Mouse (Mus musculus): Measurements from ENCODE around the gene Irf5. TPM values are rescaled to one million over a fixed set of nuclear protein-coding genes. Genes with fewer than 3 reads are reported as not detected.

Irf5 gene
- 2.0 TPM in 2 replicates for polyA plus RNA-seq (2012; rRNA removed)

- WGBS: under 1% methylated on average over 96 of the region's 96 CpGs
- TF ChIP-seq POLR2A (IDR thresholded peaks at IDR 0.05; ENCODE audit: borderline replicate concordance, insufficient read depth, low read length) (no peak), CTCF (IDR thresholded peaks at IDR 0.05; ENCODE audit: borderline replicate concordance, insufficient read depth, low read depth, low read length) (no peak)
- Histone ChIP-seq H3K4me3 (replicated peaks; ENCODE audit: insufficient read depth, low read depth, low read length) (peak within 1 kb of the TSS; percentile 41), H3K4me1 (ENCODE audit: control insufficient read depth, insufficient read depth, low read length) (0 out of 2 replicates have a peak, but pooled peaks cover 3% of the 10 kb centered on the region), H3K27me3 (ENCODE audit: control insufficient read depth, insufficient read depth, low read length) (peaks cover 7% of the 10 kb centered on the region; the same call in 1 of the 2 replicates), H3K27ac (ENCODE audit: insufficient read depth, low read length) (no peak within 1 kb of the TSS)
- peak in 1 of 2 experiments; percentile 25 for DNase-seq
Measured at GRCm38 (mm10) chr6:29526281-29527251, at the start of gene Irf5. Gene Irf5 (plus strand): TSS chr6:29526625.

GRCm38 (mm10) chr6:29482691-29483090 lies 43.7 kb upstream of the Irf5 start:
- Histone ChIP-seq H3K4me1 (ENCODE audit: control insufficient read depth, insufficient read depth, low read length) (no peaks in the 10 kb centered on the region), H3K27ac (ENCODE audit: insufficient read depth, low read length) (no peak overlapping the region), H3K4me3 (replicated peaks; ENCODE audit: insufficient read depth, low read depth, low read length) (no peak overlapping the region), H3K27me3 (ENCODE audit: control insufficient read depth, insufficient read depth, low read length) (no peaks in the 10 kb centered on the region)
- TF ChIP-seq CTCF (IDR thresholded peaks at IDR 0.05; ENCODE audit: borderline replicate concordance, insufficient read depth, low read depth, low read length) (no peak), POLR2A (IDR thresholded peaks at IDR 0.05; ENCODE audit: borderline replicate concordance, insufficient read depth, low read length) (no peak)
- DNase-seq: no peak
- 80% methylated on average over 13 of the region's 13 CpGs for WGBS

- Histone ChIP-seq H3K4me3 (replicated peaks; ENCODE audit: insufficient read depth, low read depth, low read length) (peak overlapping the region; percentile 38), H3K4me1 (ENCODE audit: control insufficient read depth, insufficient read depth, low read length) (no peaks in the 10 kb centered on the region), H3K27ac (ENCODE audit: insufficient read depth, low read length) (no peak overlapping the region), H3K27me3 (ENCODE audit: control insufficient read depth, insufficient read depth, low read length) (no peaks in the 10 kb centered on the region)
- TF ChIP-seq POLR2A (IDR thresholded peaks at IDR 0.05; ENCODE audit: borderline replicate concordance, insufficient read depth, low read length) (no peak), CTCF (IDR thresholded peaks at IDR 0.05; ENCODE audit: borderline replicate concordance, insufficient read depth, low read depth, low read length) (peak; percentile 87)
- WGBS: 7% methylated on average over 26 of the region's 26 CpGs
- peak; percentile 38 to 60 for DNase-seq
Measured at GRCm38 (mm10) chr6:29484716-29485559, 41.5 kb upstream of the Irf5 start.

GRCm38 (mm10) chr6:29485951-29486350 lies 40.5 kb upstream of the Irf5 start:
- DNase-seq: no peak
- no peak overlapping the region for H3K27ac ChIP-seq (ENCODE audit: insufficient read depth, low read length)
- WGBS: 68% methylated on average over 2 of the region's 2 CpGs
- no peaks in the 10 kb centered on the region for H3K27me3 ChIP-seq (ENCODE audit: control insufficient read depth, insufficient read depth, low read length)
- no peaks in the 10 kb centered on the region for H3K4me1 ChIP-seq (ENCODE audit: control insufficient read depth, insufficient read depth, low read length)
- TF ChIP-seq CTCF (IDR thresholded peaks at IDR 0.05; ENCODE audit: borderline replicate concordance, insufficient read depth, low read depth, low read length) (no peak), POLR2A (IDR thresholded peaks at IDR 0.05; ENCODE audit: borderline replicate concordance, insufficient read depth, low read length) (no peak)
- H3K4me3 ChIP-seq (replicated peaks; ENCODE audit: insufficient read depth, low read depth, low read length): no peak overlapping the region

- WGBS: 83% methylated on average over 4 of the region's 4 CpGs
- H3K27me3 ChIP-seq (ENCODE audit: control insufficient read depth, insufficient read depth, low read length): no peaks in the 10 kb centered on the region
- TF ChIP-seq POLR2A (IDR thresholded peaks at IDR 0.05; ENCODE audit: borderline replicate concordance, insufficient read depth, low read length) (no peak), CTCF (IDR thresholded peaks at IDR 0.05; ENCODE audit: borderline replicate concordance, insufficient read depth, low read depth, low read length) (no peak)
- H3K4me3 ChIP-seq (replicated peaks; ENCODE audit: insufficient read depth, low read depth, low read length): no peak overlapping the region
- no peaks in the 10 kb centered on the region for H3K4me1 ChIP-seq (ENCODE audit: control insufficient read depth, insufficient read depth, low read length)
- H3K27ac ChIP-seq (ENCODE audit: insufficient read depth, low read length): no peak overlapping the region
- DNase-seq: no peak
Measured at GRCm38 (mm10) chr6:29494101-29494500, 32.3 kb upstream of the Irf5 start.

- no peak overlapping the region for H3K4me3 ChIP-seq (replicated peaks; ENCODE audit: insufficient read depth, low read depth, low read length)
- TF ChIP-seq CTCF (IDR thresholded peaks at IDR 0.05; ENCODE audit: borderline replicate concordance, insufficient read depth, low read depth, low read length) (no peak), POLR2A (IDR thresholded peaks at IDR 0.05; ENCODE audit: borderline replicate concordance, insufficient read depth, low read length) (no peak)
- H3K27me3 ChIP-seq (ENCODE audit: control insufficient read depth, insufficient read depth, low read length): no peaks in the 10 kb centered on the region
- no peaks in the 10 kb centered on the region for H3K4me1 ChIP-seq (ENCODE audit: control insufficient read depth, insufficient read depth, low read length)
- no peak overlapping the region for H3K27ac ChIP-seq (ENCODE audit: insufficient read depth, low read length)
- DNase-seq: no peak
- WGBS: 12% methylated on average over 25 of the region's 25 CpGs
Measured at GRCm38 (mm10) chr6:29496270-29496669, 30.2 kb upstream of the Irf5 start.

- no peaks in the 10 kb centered on the region for H3K4me1 ChIP-seq (ENCODE audit: control insufficient read depth, insufficient read depth, low read length)
- no peak overlapping the region for H3K27ac ChIP-seq (ENCODE audit: insufficient read depth, low read length)
- no peak overlapping the region for H3K4me3 ChIP-seq (replicated peaks; ENCODE audit: insufficient read depth, low read depth, low read length)
- TF ChIP-seq POLR2A (IDR thresholded peaks at IDR 0.05; ENCODE audit: borderline replicate concordance, insufficient read depth, low read length): no peak
- no peak for TF ChIP-seq CTCF (IDR thresholded peaks at IDR 0.05; ENCODE audit: borderline replicate concordance, insufficient read depth, low read depth, low read length)
- WGBS: 13% methylated on average over 2 of the region's 2 CpGs
- H3K27me3 ChIP-seq (ENCODE audit: control insufficient read depth, insufficient read depth, low read length): no peaks in the 10 kb centered on the region
- DNase-seq: no peak
Measured at GRCm38 (mm10) chr6:29497791-29498190, 28.6 kb upstream of the Irf5 start.

Data from cerebellum, adult 2 months (tissue).